Mouse (Mus musculus): ENCODE measurements around the gene Armcx4. TPM values are rescaled to one million over a fixed set of nuclear protein-coding genes. Genes with fewer than 3 reads are reported as not detected.
A peak's percentile ranks its signal among the peaks of the same experiment; 100 is the strongest.

The Armcx4 gene
- polyA plus RNA-seq (2012; fragmentation: generic; extraction: Trizol), result 4.0 TPM

DNA sequence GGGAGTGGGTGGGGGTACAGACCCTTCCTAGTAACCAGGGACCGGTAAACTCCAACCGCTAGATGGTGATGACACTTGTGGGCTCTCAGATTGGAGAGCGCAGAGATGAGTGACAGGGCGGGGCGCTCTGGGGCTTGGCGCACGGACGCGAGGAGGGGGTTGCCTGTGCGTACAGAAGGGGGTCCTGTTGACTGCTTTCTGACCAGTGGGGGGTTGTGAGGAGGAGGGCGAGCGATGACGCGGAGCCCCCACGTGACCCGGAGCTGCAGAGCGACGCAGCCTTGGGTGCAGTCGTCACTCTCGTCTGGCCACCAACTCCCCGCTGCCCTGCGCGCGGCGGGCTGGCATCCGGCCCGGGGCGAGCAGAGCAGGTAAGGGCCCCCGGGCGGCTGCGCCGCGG is at the start of gene Armcx4:
Gene Armcx4 (plus strand): TSS at position 253 of the 400 bp plus-strand sequence.
- H3K36me3 ChIP-seq (ENCODE audit: control insufficient read depth, insufficient read depth), result peaks cover 3% of the 10 kb centered on the region
- H3K27me3 ChIP-seq (ENCODE audit: control insufficient read depth, insufficient read depth, insufficient read length), result no peaks in the 10 kb centered on the region
- no peaks in the 10 kb centered on the region for H3K79me2 ChIP-seq (ENCODE audit: control insufficient read depth, insufficient read depth)
- peak within 1 kb of the TSS; percentile 36 for H3K4me3 ChIP-seq
- H3K4me2 ChIP-seq (ENCODE audit: low read depth), result peak within 1 kb of the TSS; percentile 64
- H3ac ChIP-seq (ENCODE audit: control insufficient read depth, insufficient read length), result peak within 1 kb of the TSS; percentile 28
- peak; percentile 75 for TF ChIP-seq POLR2AphosphoS2 (IDR thresholded peaks at IDR 0.05; ENCODE audit: insufficient read length, low read depth)
- peak; percentile 66 for TF ChIP-seq POLR2A (IDR thresholded peaks at IDR 0.05; ENCODE audit: insufficient read length, low read depth)
- no peak for TF ChIP-seq E2F4 (IDR thresholded peaks at IDR 0.05; ENCODE audit: insufficient read depth)

DNA sequence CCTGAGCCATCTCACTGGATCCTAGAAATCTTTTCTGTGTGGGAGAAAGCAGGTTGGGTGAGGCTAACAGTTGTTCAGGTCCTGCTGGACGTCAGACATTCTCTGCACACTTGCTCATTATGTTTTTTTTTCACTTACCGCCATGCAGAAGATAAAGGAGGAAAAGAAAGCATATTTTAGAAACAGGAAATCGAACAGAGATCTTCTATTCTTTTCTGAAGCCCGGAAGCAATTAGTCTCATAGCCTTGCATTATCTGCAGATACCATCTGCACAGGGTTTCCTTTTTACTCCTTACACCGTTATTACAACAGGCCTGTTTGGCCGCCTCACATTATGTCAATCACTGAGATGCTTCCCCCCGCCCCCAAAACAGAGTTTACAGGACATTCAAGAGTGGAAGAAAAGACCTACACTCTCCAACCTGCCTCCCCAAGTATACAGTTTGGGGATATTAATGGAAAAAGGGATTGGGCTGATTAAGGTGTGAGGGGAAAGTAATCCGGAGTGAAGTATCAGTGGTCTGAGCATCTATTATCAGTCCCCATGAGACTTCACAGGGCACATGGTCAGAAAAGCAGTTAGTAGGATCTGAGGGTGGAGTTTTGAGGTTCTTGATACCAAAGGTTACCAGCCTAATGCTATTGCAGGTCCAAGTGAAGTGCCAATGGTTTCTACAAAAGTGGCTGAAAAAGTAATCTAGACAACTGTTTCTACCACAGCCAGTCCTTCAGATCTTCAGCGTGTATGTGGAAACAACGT is 45.1 kb upstream of the Armcx4 start:
- no peak overlapping the region for H3ac ChIP-seq (ENCODE audit: control insufficient read depth, insufficient read length)
- H3K36me3 ChIP-seq (ENCODE audit: control insufficient read depth, insufficient read depth), result no peaks in the 10 kb centered on the region
- H3K79me2 ChIP-seq (ENCODE audit: control insufficient read depth, insufficient read depth), result no peaks in the 10 kb centered on the region
- TF ChIP-seq REST (IDR thresholded peaks at IDR 0.05; ENCODE audit: insufficient read depth, insufficient read length) (no peak), TCF12 (IDR thresholded peaks at IDR 0.05; ENCODE audit: insufficient read depth, poor library complexity, severe bottlenecking) (no peak)
- no peak overlapping the region for H3K4me3 ChIP-seq
- no peaks in the 10 kb centered on the region for H3K27me3 ChIP-seq (ENCODE audit: control insufficient read depth, insufficient read depth, insufficient read length)
- H3K4me2 ChIP-seq (ENCODE audit: low read depth), result no peak overlapping the region

DNA sequence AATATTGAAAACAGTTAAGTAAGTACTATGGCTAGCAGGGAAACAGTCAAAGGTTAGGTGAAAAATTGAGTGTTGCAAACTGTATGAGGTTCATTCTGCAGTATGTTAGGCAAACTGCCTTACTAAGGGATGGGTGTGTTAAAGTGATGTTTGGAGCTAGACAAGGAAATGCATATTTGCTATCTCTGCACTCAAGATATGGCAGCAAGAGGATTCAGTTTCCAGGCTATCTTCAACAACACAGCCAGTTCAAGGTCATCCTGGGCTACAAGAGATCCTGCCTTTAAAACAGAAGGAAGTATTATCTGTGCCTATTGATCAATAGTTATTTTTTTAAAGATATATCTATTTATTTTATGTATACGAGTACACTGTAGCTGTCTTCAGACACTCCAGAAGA is 40.0 kb upstream of the Armcx4 start:
- Histone ChIP-seq H3K27me3 (ENCODE audit: control insufficient read depth, insufficient read depth, insufficient read length) (no peaks in the 10 kb centered on the region), H3K4me2 (ENCODE audit: low read depth) (no peak overlapping the region), H3K4me3 (no peak overlapping the region), H3K36me3 (ENCODE audit: control insufficient read depth, insufficient read depth) (no peaks in the 10 kb centered on the region), H3ac (ENCODE audit: control insufficient read depth, insufficient read length) (no peak overlapping the region), H3K79me2 (ENCODE audit: control insufficient read depth, insufficient read depth) (no peaks in the 10 kb centered on the region)
- no peak for TF ChIP-seq REST (IDR thresholded peaks at IDR 0.05; ENCODE audit: insufficient read depth, insufficient read length)
- no peak for TF ChIP-seq E2F4 (IDR thresholded peaks at IDR 0.05; ENCODE audit: insufficient read depth)
- no peak for TF ChIP-seq MAX (IDR thresholded peaks at IDR 0.05; ENCODE audit: low read depth)

DNA sequence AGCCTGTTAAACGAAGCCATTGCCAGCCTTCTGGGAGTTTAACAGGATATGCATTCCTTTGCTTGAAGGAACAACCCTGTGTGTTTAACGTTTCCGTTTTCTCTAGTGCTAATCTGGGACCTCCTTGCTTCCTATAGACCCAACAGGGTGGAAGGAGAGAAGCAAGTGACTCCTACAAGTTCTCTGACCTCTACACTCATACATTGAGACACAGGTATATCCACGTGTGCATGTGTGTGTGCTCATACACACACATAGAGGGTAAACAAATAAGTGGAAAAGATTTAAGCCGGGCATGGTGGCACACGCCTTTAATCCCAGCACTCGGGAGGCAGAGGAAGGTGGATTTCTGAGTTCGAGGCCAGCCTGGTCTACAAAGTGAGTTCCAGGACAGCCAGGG is 38.9 kb upstream of the Armcx4 start:
- H3K4me3 ChIP-seq, result no peak overlapping the region
- no peaks in the 10 kb centered on the region for H3K27me3 ChIP-seq (ENCODE audit: control insufficient read depth, insufficient read depth, insufficient read length)
- TF ChIP-seq REST (IDR thresholded peaks at IDR 0.05; ENCODE audit: insufficient read depth, insufficient read length), result no peak
- TF ChIP-seq MYOG (IDR thresholded peaks at IDR 0.05; ENCODE audit: control insufficient read depth in 1 of 3, insufficient read depth in 1 of 3, insufficient read length in 2 of 3, low read depth in 2 of 3), result no peak
- TF ChIP-seq TCF12 (IDR thresholded peaks at IDR 0.05; ENCODE audit: insufficient read depth, poor library complexity, severe bottlenecking), result no peak
- TF ChIP-seq MYOD1 (IDR thresholded peaks at IDR 0.05; ENCODE audit: control insufficient read depth in 1 of 3, insufficient read length in 2 of 3, low read depth in 2 of 3), result no peak
- no peak for TF ChIP-seq SRF (IDR thresholded peaks at IDR 0.05; ENCODE audit: control insufficient read depth, insufficient read length, low read depth)
- TF ChIP-seq E2F4 (IDR thresholded peaks at IDR 0.05; ENCODE audit: insufficient read depth), result no peak
- TF ChIP-seq TCF3 (IDR thresholded peaks at IDR 0.05; ENCODE audit: insufficient read length, low read depth), result no peak
- no peak for TF ChIP-seq POLR2AphosphoS2 (IDR thresholded peaks at IDR 0.05; ENCODE audit: insufficient read length, low read depth)
- no peak for TF ChIP-seq POLR2A (IDR thresholded peaks at IDR 0.05; ENCODE audit: insufficient read length, low read depth)
- no peak for TF ChIP-seq CEBPB (IDR thresholded peaks at IDR 0.05; ENCODE audit: insufficient read depth, poor library complexity, severe bottlenecking)
- no peak for TF ChIP-seq USF1 (IDR thresholded peaks at IDR 0.05; ENCODE audit: low read depth)
- TF ChIP-seq MAX (IDR thresholded peaks at IDR 0.05; ENCODE audit: low read depth), result no peak
- H3K36me3 ChIP-seq (ENCODE audit: control insufficient read depth, insufficient read depth), result no peaks in the 10 kb centered on the region
- H3K79me2 ChIP-seq (ENCODE audit: control insufficient read depth, insufficient read depth), result no peaks in the 10 kb centered on the region
- no peak overlapping the region for H3ac ChIP-seq (ENCODE audit: control insufficient read depth, insufficient read length)
- no peak overlapping the region for H3K4me2 ChIP-seq (ENCODE audit: low read depth)

DNA sequence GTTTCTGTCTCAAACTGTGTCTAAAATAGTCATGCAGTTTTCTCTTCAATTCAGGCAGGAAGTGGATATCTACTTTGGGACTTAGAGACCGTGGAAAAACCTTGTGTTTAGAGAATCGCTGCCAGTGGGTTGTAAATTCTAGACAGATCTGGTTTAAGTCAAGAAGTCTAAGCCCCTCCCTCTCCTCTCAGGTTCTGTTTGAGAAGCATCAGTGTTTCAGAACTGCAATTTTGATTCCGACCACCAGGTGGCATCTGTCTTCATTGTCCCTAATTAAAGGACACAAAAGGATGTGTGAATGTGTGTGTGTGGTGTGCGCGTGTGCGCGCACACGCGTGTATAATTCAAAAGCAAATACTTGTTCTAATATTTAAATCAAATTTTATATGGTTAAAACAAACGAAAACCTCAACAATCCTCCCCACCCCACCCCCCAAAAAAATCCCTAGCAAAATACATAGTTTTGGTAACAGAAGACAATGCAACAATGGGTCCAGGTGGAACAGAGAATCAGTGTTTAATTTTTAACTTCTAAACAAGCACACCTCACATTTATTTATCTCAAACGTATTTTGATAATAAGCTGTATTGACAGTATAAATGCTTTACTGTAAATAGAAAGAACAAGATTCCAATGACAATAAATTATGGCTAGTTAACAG is 38.2 kb upstream of the Armcx4 start:
- no peaks in the 10 kb centered on the region for H3K79me2 ChIP-seq (ENCODE audit: control insufficient read depth, insufficient read depth)
- no peaks in the 10 kb centered on the region for H3K27me3 ChIP-seq (ENCODE audit: control insufficient read depth, insufficient read depth, insufficient read length)
- no peaks in the 10 kb centered on the region for H3K36me3 ChIP-seq (ENCODE audit: control insufficient read depth, insufficient read depth)
- peak overlapping the region; percentile 36 for H3K4me2 ChIP-seq (ENCODE audit: low read depth)
- no peak overlapping the region for H3ac ChIP-seq (ENCODE audit: control insufficient read depth, insufficient read length)
- H3K4me3 ChIP-seq, result no peak overlapping the region
- TF ChIP-seq TCF3 (IDR thresholded peaks at IDR 0.05; ENCODE audit: insufficient read length, low read depth), result no peak
- TF ChIP-seq MYOG (IDR thresholded peaks at IDR 0.05; ENCODE audit: control insufficient read depth in 1 of 3, insufficient read depth in 1 of 3, insufficient read length in 2 of 3, low read depth in 2 of 3), result no peak
- TF ChIP-seq CEBPB (IDR thresholded peaks at IDR 0.05; ENCODE audit: insufficient read depth, poor library complexity, severe bottlenecking), result no peak
- no peak for TF ChIP-seq E2F4 (IDR thresholded peaks at IDR 0.05; ENCODE audit: insufficient read depth)
- no peak for TF ChIP-seq SRF (IDR thresholded peaks at IDR 0.05; ENCODE audit: control insufficient read depth, insufficient read length, low read depth)

Measured in myocyte (in vitro differentiated cells).